Mouse (Mus musculus) lung, adult 2 months (tissue): ENCODE results near the gene Adgrv1.

Source experiments
- CTCF ChIP-seq: fragments of 200-500 bp; IDR thresholded peaks from 2 replicates; pipeline ENCODE4 v1.5.1; 2011; ENCODE audit warnings: mild to moderate bottlenecking, low read length, control low read depth; ENCODE audit not compliant: insufficient read depth
- POLR2A ChIP-seq: fragments of 200-500 bp; IDR thresholded peaks from 2 replicates; pipeline ENCODE4 v1.6.1; 2011; ENCODE audit warnings: low read depth, mild to moderate bottlenecking, control low read depth, low read length, borderline replicate concordance; ENCODE audit errors: extremely low read depth

DNA sequence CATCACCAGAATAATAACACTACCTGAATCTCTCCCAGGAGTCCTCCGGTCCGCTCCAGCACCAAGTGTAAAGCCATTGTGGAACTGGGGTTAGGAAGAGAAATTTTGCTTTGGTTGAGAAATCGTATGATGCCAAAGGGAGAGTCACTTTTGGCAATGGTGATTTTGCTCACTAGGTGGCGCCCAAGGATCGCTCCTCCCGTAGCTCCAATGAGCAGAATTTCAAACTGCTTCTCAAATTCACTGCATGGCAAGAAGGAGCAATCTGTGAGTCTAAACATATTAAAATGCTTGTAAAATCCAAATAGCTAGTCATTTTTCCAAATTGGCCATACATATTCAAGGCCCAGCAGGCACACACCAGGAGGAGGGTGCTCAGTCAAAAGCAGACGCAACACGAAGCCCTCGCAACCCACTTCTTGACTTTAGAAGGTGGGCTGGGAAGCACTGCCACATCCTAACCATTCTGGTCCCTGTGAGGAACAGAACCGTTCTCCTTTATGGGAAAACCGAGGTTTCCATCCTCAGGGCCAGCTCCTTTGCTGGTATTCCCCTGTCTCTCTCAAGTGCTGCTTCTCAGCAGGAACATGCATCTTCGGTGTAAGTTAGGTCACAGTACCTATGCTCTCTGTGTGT, 193.4 kb downstream of the Adgrv1 start:
- TF ChIP-seq POLR2A (no peak), CTCF (peak; percentile 94)
